Comparison of ENCODE assay signal across 25 mouse cellular contexts in the genomic region with DNA sequence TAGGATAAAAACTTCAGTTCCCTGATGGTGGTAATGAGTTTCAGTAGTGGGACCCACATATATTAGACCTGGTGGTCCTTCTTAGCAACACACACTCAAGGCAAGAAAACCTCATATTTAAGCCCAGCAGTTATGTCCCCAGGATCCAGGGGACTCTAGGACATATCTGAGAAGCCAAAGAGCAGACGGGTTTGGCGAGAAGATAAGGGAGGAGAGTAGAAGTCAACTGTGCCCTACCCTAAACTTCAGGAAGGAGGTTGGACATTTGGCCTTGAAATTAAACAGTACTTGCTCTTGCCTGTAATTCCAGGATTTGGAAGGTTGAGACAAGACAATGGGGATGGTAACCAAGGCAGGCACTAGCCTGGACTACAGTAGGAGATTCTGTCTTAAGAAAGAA. TPM values are rescaled to one million over a fixed set of nuclear protein-coding genes. Genes with fewer than 3 reads are reported as not detected.
DNase-seq lines count a peak whose midpoint lies in the region; ATAC-seq lines count a peak whose summit lies in the region.
"Had no signal": no experiment of that assay in that cellular context is flagged by ENCODE, and none has a peak within 500 bp of the region (broad histone marks: within the 10 kb centered on the region; RNA-seq: fewer than 3 reads in every experiment).

No protein-coding gene starts in this region.

- WGBS in heart, embryonic 11.5 days (ENCODE audit: insufficient replicate concordance) = 55% methylated on average over 2 of the region's 2 CpGs
- 69% methylated on average over 2 of the region's 2 CpGs for WGBS in heart, embryonic 12.5 days
- WGBS in liver, embryonic 13.5 days (ENCODE audit: insufficient replicate concordance) = 29% methylated on average over 2 of the region's 2 CpGs
- 96% methylated on average over 2 of the region's 2 CpGs for WGBS in neural tube, embryonic 15.5 days

- H3K4me3 ChIP-seq in heart, embryonic 11.5 days (ENCODE audit: low read depth, low read length) = no peak overlapping the region
- H3K4me3 ChIP-seq in heart, embryonic 12.5 days = no peak overlapping the region
- H3K4me3 ChIP-seq in liver, embryonic 13.5 days (replicated peaks) = no peak overlapping the region
- H3K4me3 ChIP-seq in neural tube, embryonic 15.5 days (replicated peaks) = no peak overlapping the region
- H3K4me3 ChIP-seq: forebrain, embryonic 13.5 days had no signal

- no peak for ATAC-seq in heart, embryonic 11.5 days (replicated peaks; ENCODE audit: insufficient number of reproducible peaks, low FRiP score, low TSS enrichment)
- no peak for ATAC-seq in heart, embryonic 12.5 days (ENCODE audit: insufficient number of reproducible peaks, low FRiP score)
- peak; percentile 49 for ATAC-seq in erythroblast, adult 5-6 weeks (replicated peaks; ENCODE audit: low FRiP score, poor library complexity, severe bottlenecking)
- peak; percentile 60 for ATAC-seq in liver, embryonic 13.5 days (ENCODE audit: low read depth)
- no peak for ATAC-seq in neural tube, embryonic 15.5 days (ENCODE audit: low FRiP score)
- ATAC-seq: activated CD4-positive, CD25-positive, alpha-beta regulatory T cell, adult 4 months; CD4-positive, CD25-positive, alpha-beta regulatory T cell, adult 4 months; forebrain, embryonic 13.5 days; inflammation-experienced regulatory T-cells, adult 6 months had no signal

- no peak overlapping the region for H3K4me2 ChIP-seq in heart, embryonic 11.5 days
- H3K4me2 ChIP-seq in heart, embryonic 12.5 days = no peak overlapping the region
- peak overlapping the region; percentile 55 for H3K4me2 ChIP-seq in liver, embryonic 13.5 days
- H3K4me2 ChIP-seq in neural tube, embryonic 15.5 days = no peak overlapping the region
- H3K4me2 ChIP-seq: forebrain, embryonic 13.5 days; hindbrain, embryonic 14.5 days had no signal

- no peaks in the 10 kb centered on the region; the same call in 1 of the 2 replicates for H3K4me1 ChIP-seq in heart, embryonic 11.5 days (ENCODE audit: control insufficient read depth, insufficient read depth, low read length)
- H3K4me1 ChIP-seq in heart, embryonic 12.5 days (replicated peaks) = peaks cover under 1% of the 10 kb centered on the region
- peaks cover 31% of the 10 kb centered on the region for H3K4me1 ChIP-seq in liver, embryonic 13.5 days (replicated peaks)
- H3K4me1 ChIP-seq in neural tube, embryonic 15.5 days = peaks cover under 1% of the 10 kb centered on the region; the same call in 1 of the 2 replicates

- DNase-seq in liver, embryonic 13.5 days = peak; percentile 45
- DNase-seq in gastrocnemius, adult 18-20 months (ENCODE audit: low spot score) = no peak
- DNase-seq in right cerebral cortex, postnatal 25 days = no peak
- DNase-seq in lung, postnatal 14 days = no peak
- DNase-seq: adrenal gland, adult 8-10 months; cerebellum, adult 18-20 months; cerebellum, postnatal 14 days; gastrocnemius, postnatal 10 days; heart, adult 18-20 months; heart, postnatal 36 days; kidney, adult 18-20 months; kidney, postnatal 10 days; lung, adult 18-20 months; lung, postnatal 10 days; midbrain, embryonic 14.5 days; thymus, postnatal 14 days had no signal

- no peaks in the 10 kb centered on the region for H3K9me3 ChIP-seq in heart, embryonic 11.5 days (replicated peaks; ENCODE audit: control insufficient read depth, low read length)
- no peaks in the 10 kb centered on the region for H3K9me3 ChIP-seq in heart, embryonic 12.5 days (replicated peaks)
- no peaks in the 10 kb centered on the region for H3K9me3 ChIP-seq in liver, embryonic 13.5 days (replicated peaks)
- H3K9me3 ChIP-seq in neural tube, embryonic 15.5 days (replicated peaks) = no peaks in the 10 kb centered on the region
- H3K9me3 ChIP-seq: forebrain, embryonic 13.5 days had no signal

- peak overlapping the region; percentile 46; the same call in 1 of the 2 replicates for H3K27ac ChIP-seq in heart, embryonic 11.5 days (ENCODE audit: low read depth, low read length)
- no peak overlapping the region for H3K27ac ChIP-seq in heart, embryonic 12.5 days (ENCODE audit: poor library complexity, severe bottlenecking)
- H3K27ac ChIP-seq in liver, embryonic 13.5 days = peak overlapping the region; percentile 98
- H3K27ac ChIP-seq in neural tube, embryonic 15.5 days (replicated peaks) = no peak overlapping the region
- H3K27ac ChIP-seq: forebrain, embryonic 13.5 days; hindbrain, embryonic 14.5 days had no signal

- H3K9ac ChIP-seq in heart, embryonic 11.5 days (ENCODE audit: low read depth, low read length) = no peak overlapping the region
- H3K9ac ChIP-seq in heart, embryonic 12.5 days = no peak overlapping the region
- peak overlapping the region; percentile 61 for H3K9ac ChIP-seq in liver, embryonic 13.5 days
- no peak overlapping the region for H3K9ac ChIP-seq in neural tube, embryonic 15.5 days (replicated peaks)
- H3K9ac ChIP-seq: forebrain, embryonic 13.5 days; hindbrain, embryonic 14.5 days had no signal

- H3K27me3 ChIP-seq in heart, embryonic 11.5 days (ENCODE audit: control insufficient read depth, insufficient read depth, low read length) = no peaks in the 10 kb centered on the region
- peaks cover 6% of the 10 kb centered on the region; the same call in 1 of the 2 replicates for H3K27me3 ChIP-seq in heart, embryonic 12.5 days (replicated peaks)
- no peaks in the 10 kb centered on the region for H3K27me3 ChIP-seq in liver, embryonic 13.5 days
- no peaks in the 10 kb centered on the region for H3K27me3 ChIP-seq in neural tube, embryonic 15.5 days (replicated peaks)
- H3K27me3 ChIP-seq: forebrain, embryonic 13.5 days had no signal

- no peaks in the 10 kb centered on the region for H3K36me3 ChIP-seq in heart, embryonic 11.5 days (ENCODE audit: control insufficient read depth, insufficient read depth, low read length)
- no peaks in the 10 kb centered on the region for H3K36me3 ChIP-seq in heart, embryonic 12.5 days
- no peaks in the 10 kb centered on the region for H3K36me3 ChIP-seq in liver, embryonic 13.5 days
- no peaks in the 10 kb centered on the region for H3K36me3 ChIP-seq in neural tube, embryonic 15.5 days

RNA-seq across cellular contexts. Expression of a gene that starts 3.6 kb away (rescaled TPM):
- polyA plus RNA-seq in heart, embryonic 11.5 days (2014; fragmentation: Nextera tagmentation; extraction: Ambion mirVana) = 42.6 and 52.1 TPM in 2 replicates
- polyA plus RNA-seq in heart, embryonic 12.5 days (2016; fragmentation: Nextera tagmentation; extraction: Ambion mirVana) = 41.3 and 47.3 TPM in 2 replicates
- 67.9 and 78.2 TPM in 2 replicates for total RNA-seq in erythroblast, adult 5-6 weeks (2015; ENCODE audit: low replicate concordance)
- 45.2 and 47.4 TPM in 2 replicates for total RNA-seq in erythroblast, adult 5-6 weeks (2017; ENCODE audit: low replicate concordance)
- 34.9 and 38.5 TPM in 2 replicates for polyA plus RNA-seq in liver, embryonic 13.5 days (2015; fragmentation: Nextera tagmentation; extraction: Ambion mirVana)
- 40.4 and 41.4 TPM in 2 replicates for polyA plus RNA-seq in neural tube, embryonic 15.5 days (2015; fragmentation: Nextera tagmentation; extraction: Ambion mirVana)
- total RNA-seq in gastrocnemius, adult 18-20 months (2021) = 10 to 100 TPM; 30.2 to 31.9 TPM

RNA-seq across cellular contexts. Expression of a gene that starts 39.1 kb away (rescaled TPM):
- polyA plus RNA-seq in heart, embryonic 11.5 days (2014; fragmentation: Nextera tagmentation; extraction: Ambion mirVana) = 51.6 and 64.0 TPM in 2 replicates
- 50.2 and 50.8 TPM in 2 replicates for polyA plus RNA-seq in heart, embryonic 12.5 days (2016; fragmentation: Nextera tagmentation; extraction: Ambion mirVana)
- total RNA-seq in erythroblast, adult 5-6 weeks (2015; ENCODE audit: low replicate concordance) = 7.7 TPM in 1 of 2 replicates, not detected in the other
- 5.4 and 12.4 TPM in 2 replicates for total RNA-seq in erythroblast, adult 5-6 weeks (2017; ENCODE audit: low replicate concordance)
- polyA plus RNA-seq in liver, embryonic 13.5 days (2015; fragmentation: Nextera tagmentation; extraction: Ambion mirVana) = 17.5 TPM in 2 replicates
- polyA plus RNA-seq in neural tube, embryonic 15.5 days (2015; fragmentation: Nextera tagmentation; extraction: Ambion mirVana) = 10.4 and 24.7 TPM in 2 replicates
- 1 to 10 TPM; 1.6 to 2.0 TPM for total RNA-seq in gastrocnemius, adult 18-20 months (2021)

RNA-seq across cellular contexts. Expression of a gene that starts 48.0 kb away (rescaled TPM):
- polyA plus RNA-seq in heart, embryonic 11.5 days (2014; fragmentation: Nextera tagmentation; extraction: Ambion mirVana) = 94.3 and 96.5 TPM in 2 replicates
- polyA plus RNA-seq in heart, embryonic 12.5 days (2016; fragmentation: Nextera tagmentation; extraction: Ambion mirVana) = 77.6 and 87.2 TPM in 2 replicates
- 10.6 and 26.8 TPM in 2 replicates for total RNA-seq in erythroblast, adult 5-6 weeks (2015; ENCODE audit: low replicate concordance)
- 18.1 TPM in 2 replicates for total RNA-seq in erythroblast, adult 5-6 weeks (2017; ENCODE audit: low replicate concordance)
- 129 and 131 TPM in 2 replicates for polyA plus RNA-seq in liver, embryonic 13.5 days (2015; fragmentation: Nextera tagmentation; extraction: Ambion mirVana)
- 110 and 123 TPM in 2 replicates for polyA plus RNA-seq in neural tube, embryonic 15.5 days (2015; fragmentation: Nextera tagmentation; extraction: Ambion mirVana)
- total RNA-seq in gastrocnemius, adult 18-20 months (2021) = 10 to 100 TPM; 50.2 to 56.5 TPM

RNA-seq across cellular contexts. Expression of a gene that starts 48.1 kb away (rescaled TPM):
- polyA plus RNA-seq in heart, embryonic 11.5 days (2014; fragmentation: Nextera tagmentation; extraction: Ambion mirVana) = 0.96 and 1.3 TPM in 2 replicates
- 1.4 and 1.9 TPM in 2 replicates for polyA plus RNA-seq in heart, embryonic 12.5 days (2016; fragmentation: Nextera tagmentation; extraction: Ambion mirVana)
- 15.5 and 16.3 TPM in 2 replicates for total RNA-seq in erythroblast, adult 5-6 weeks (2015; ENCODE audit: low replicate concordance)
- total RNA-seq in erythroblast, adult 5-6 weeks (2017; ENCODE audit: low replicate concordance) = 18.4 and 23.4 TPM in 2 replicates
- polyA plus RNA-seq in liver, embryonic 13.5 days (2015; fragmentation: Nextera tagmentation; extraction: Ambion mirVana) = 4.7 and 4.8 TPM in 2 replicates
- 3.9 and 6.3 TPM in 2 replicates for polyA plus RNA-seq in neural tube, embryonic 15.5 days (2015; fragmentation: Nextera tagmentation; extraction: Ambion mirVana)
- under 1 TPM; 0.33 to 0.43 TPM for total RNA-seq in gastrocnemius, adult 18-20 months (2021)

RNA-seq across cellular contexts. Expression of a gene that starts 54.0 kb away (rescaled TPM):
- 39.3 and 40.7 TPM in 2 replicates for polyA plus RNA-seq in heart, embryonic 11.5 days (2014; fragmentation: Nextera tagmentation; extraction: Ambion mirVana)
- polyA plus RNA-seq in heart, embryonic 12.5 days (2016; fragmentation: Nextera tagmentation; extraction: Ambion mirVana) = 55.6 and 58.4 TPM in 2 replicates
- 20.4 and 23.2 TPM in 2 replicates for total RNA-seq in erythroblast, adult 5-6 weeks (2015; ENCODE audit: low replicate concordance)
- 21.8 and 49.6 TPM in 2 replicates for total RNA-seq in erythroblast, adult 5-6 weeks (2017; ENCODE audit: low replicate concordance)
- polyA plus RNA-seq in liver, embryonic 13.5 days (2015; fragmentation: Nextera tagmentation; extraction: Ambion mirVana) = 25.0 and 27.7 TPM in 2 replicates
- 42.3 and 51.5 TPM in 2 replicates for polyA plus RNA-seq in neural tube, embryonic 15.5 days (2015; fragmentation: Nextera tagmentation; extraction: Ambion mirVana)
- 10 to 100 TPM; 35.6 to 36.1 TPM for total RNA-seq in gastrocnemius, adult 18-20 months (2021)

Comparison
In these comparisons a context has a peak if more than half of its experiments do, and no peak if none do; other contexts are left out.
1. H3K27ac ChIP-seq: peak in heart, embryonic 11.5 days (single experiment) and liver, embryonic 13.5 days (single experiment); none in heart, embryonic 12.5 days (single experiment) and neural tube, embryonic 15.5 days (single experiment).
2. ATAC-seq: peak in erythroblast, adult 5-6 weeks (single experiment) and liver, embryonic 13.5 days (single experiment); none in heart, embryonic 11.5 days (single experiment), heart, embryonic 12.5 days (single experiment) and neural tube, embryonic 15.5 days (single experiment).